Mouse (Mus musculus) cerebellum, adult 2 months (tissue): ENCODE results near the gene Pak4.
"Not testable (repeated sequence)": the region's sequence is repeated elsewhere in the genome, so short reads cannot be mapped to it uniquely, and the experiment has no call there.

Experiments used
- CTCF ChIP-seq: fragments of 200-500 bp; IDR thresholded peaks from 2 replicates; pipeline ENCODE4 v1.5.1; 2011; ENCODE audit warnings: low read depth, mild to moderate bottlenecking, control low read depth, low read length, moderate library complexity, borderline replicate concordance; ENCODE audit not compliant: insufficient read depth
- POLR2A ChIP-seq: fragments of 200-500 bp; IDR thresholded peaks from 2 replicates; pipeline ENCODE4 v1.6.1; 2011; ENCODE audit warnings: low read length, control low read depth, borderline replicate concordance; ENCODE audit not compliant: insufficient read depth

- TF ChIP-seq CTCF, POLR2A: not testable (repeated sequence)
Observed at GRCm38 (mm10) chr7:28509121-28509520, 88.9 kb downstream of the Pak4 start.
